Mouse (Mus musculus) right cerebral cortex, adult 18-20 months (tissue): ENCODE measurements at regions not wholly inside any gene's neighbourhood (a gene's known extent, or its start where the extent isn't known, plus 50 kb on each side); places are given as distances from the start of the nearest gene placed in this dataset.
"Not testable (repeated sequence)": the region's sequence is repeated elsewhere in the genome, so short reads cannot be mapped to it uniquely, and the experiment has no call there.

Experiments
- DNase-seq: peaks from one replicate; pipeline ENCODE4 v3.0.0; 2022; ENCODE audit warnings: mixed read lengths

- DNase-seq: no peak
Measured at GRCm38 (mm10) chr6:109125447-109125846, 297.0 kb downstream of the Edem1 start.

- DNase-seq: no peak
Measured at GRCm38 (mm10) chr6:109127203-109127602, 298.8 kb downstream of the Edem1 start.

GRCm38 (mm10) chr6:109146111-109146510 lies 317.7 kb downstream of the Edem1 start:
- peak; percentile 20 for DNase-seq

GRCm38 (mm10) chr6:109149043-109149442 lies 320.6 kb downstream of the Edem1 start:
- no peak for DNase-seq

GRCm38 (mm10) chr6:109150023-109150911 lies 321.8 kb downstream of the Edem1 start:
- peak; percentile 87 for DNase-seq

GRCm38 (mm10) chr6:109150912-109151256 lies 322.4 kb downstream of the Edem1 start:
- DNase-seq: no peak

- no peak for DNase-seq
Measured at GRCm38 (mm10) chr6:109153624-109154023, 325.2 kb downstream of the Edem1 start.

- DNase-seq: no peak
Measured at GRCm38 (mm10) chr6:109159561-109159960, 331.1 kb downstream of the Edem1 start.

- no peak for DNase-seq
Measured at GRCm38 (mm10) chr6:109167439-109167838, 339.0 kb downstream of the Edem1 start.

- no peak for DNase-seq
Measured at GRCm38 (mm10) chr6:109172104-109172850, 343.8 kb downstream of the Edem1 start.

GRCm38 (mm10) chr6:109173015-109173414 lies 344.6 kb downstream of the Edem1 start:
- DNase-seq: no peak

GRCm38 (mm10) chr6:109176876-109177275 lies 348.4 kb downstream of the Edem1 start:
- no peak for DNase-seq

- DNase-seq: no peak
Measured at GRCm38 (mm10) chr6:109182878-109183277, 354.4 kb downstream of the Edem1 start.

GRCm38 (mm10) chr6:109193061-109193460 lies 364.6 kb downstream of the Edem1 start:
- DNase-seq: not testable (repeated sequence)

- no peak for DNase-seq
Measured at GRCm38 (mm10) chr6:109193603-109194002, 365.2 kb downstream of the Edem1 start.

GRCm38 (mm10) chr6:109209699-109210098 lies 381.3 kb downstream of the Edem1 start:
- no peak for DNase-seq

GRCm38 (mm10) chr6:109230391-109230790 lies 401.9 kb downstream of the Edem1 start:
- DNase-seq: no peak

- DNase-seq: no peak
Measured at GRCm38 (mm10) chr6:109233426-109233825, 405.0 kb downstream of the Edem1 start.

- no peak for DNase-seq
Measured at GRCm38 (mm10) chr6:109245666-109246065, 417.2 kb downstream of the Edem1 start.

- not testable (repeated sequence) for DNase-seq
Measured at GRCm38 (mm10) chr6:109246510-109246909, 418.1 kb downstream of the Edem1 start.
